Mouse (Mus musculus) cerebellum, postnatal 4 days (tissue): ENCODE measurements at regions not wholly inside any gene's neighbourhood (a gene's known extent, or its start where the extent isn't known, plus 50 kb on each side); places are given as distances from the start of the nearest gene placed in this dataset.

Experiments
- DNase-seq, 2 experiments: peaks; one replicate each; pipeline ENCODE4 v3.0.0; 2022; ENCODE audit warnings: low spot score in 2 of 2, mixed read lengths in 1 of 2

- peak in 1 of 2 experiments; percentile 61 for DNase-seq
Observed at GRCm38 (mm10) chr5:60599460-60600299, 1208.9 kb upstream of the G6pd2 start.

GRCm38 (mm10) chr5:60600300-60600648 is 1208.3 kb upstream of the G6pd2 start:
- no peak for DNase-seq

GRCm38 (mm10) chr5:60608943-60609614 is 1199.5 kb upstream of the G6pd2 start:
- DNase-seq = peak; percentile 21 to 68
